Mouse (Mus musculus) testis, adult 2 months (tissue): ENCODE measurements around the gene Ghrl. TPM values are rescaled to one million over a fixed set of nuclear protein-coding genes. Genes with fewer than 3 reads are reported as not detected.

Source experiments
- H3K27ac ChIP-seq: fragments of 200-500 bp; 2 replicates; pipeline ENCODE4 v1.5.1; 2012; ENCODE audit warnings: low read depth, low read length; ENCODE audit not compliant: control insufficient read depth, insufficient read depth
- H3K27me3 ChIP-seq: fragments of 200-500 bp; 2 replicates; pipeline ENCODE4 v1.6.1; 2012; ENCODE audit warnings: mild to moderate bottlenecking, low read length, moderate library complexity; ENCODE audit not compliant: control insufficient read depth, insufficient read depth
- H3K36me3 ChIP-seq: fragments of 200-500 bp; 2 replicates; pipeline ENCODE4 v1.6.1; 2012; ENCODE audit warnings: mild to moderate bottlenecking, low read length; ENCODE audit not compliant: control insufficient read depth, insufficient read depth
- H3K4me1 ChIP-seq: fragments of 200-500 bp; 2 replicates; pipeline ENCODE4 v1.6.1; 2012; ENCODE audit warnings: low read length; ENCODE audit not compliant: control insufficient read depth, insufficient read depth
- H3K4me3 ChIP-seq: fragments of 200-500 bp; 2 replicates; pipeline ENCODE4 v1.5.1; 2012; ENCODE audit warnings: low read depth, mild to moderate bottlenecking, low read length, moderate library complexity, mixed read lengths; ENCODE audit not compliant: control insufficient read depth
- CTCF ChIP-seq: fragments of 200-500 bp; IDR thresholded peaks from 2 replicates; pipeline ENCODE4 v1.5.1; 2012; ENCODE audit warnings: low read depth, mild to moderate bottlenecking, inconsistent platforms, low read length, moderate library complexity; ENCODE audit not compliant: control insufficient read depth, insufficient read depth, insufficient replicate concordance
- POLR2A ChIP-seq: fragments of 200-500 bp; IDR thresholded peaks from 2 replicates; pipeline ENCODE4 v1.6.1; 2012; ENCODE audit warnings: low read depth, mild to moderate bottlenecking, inconsistent platforms, low read length, moderate library complexity; ENCODE audit not compliant: control insufficient read depth
- polyA plus RNA-seq: library from polyadenylated mRNA; depleted of rRNA; stranded (reverse); fragments of >200 nt; gene quantifications from 2 replicates; pipeline ENCODE4 v1.2.3, GENCODE M21; 2012; rRNA removed

The Ghrl gene
- polyA plus RNA-seq, 1 experiment = 108 TPM

GRCm38 (mm10) chr6:113667611-113668122, 52.0 kb downstream of the Ghrl start:
- peaks cover 4% of the 10 kb centered on the region for H3K4me1 ChIP-seq
- H3K27me3 ChIP-seq = no peaks in the 10 kb centered on the region
- no peaks in the 10 kb centered on the region for H3K36me3 ChIP-seq
- peak overlapping the region; percentile 52 for H3K27ac ChIP-seq
- no peak for TF ChIP-seq CTCF
- no peak for TF ChIP-seq POLR2A
- no peak overlapping the region for H3K4me3 ChIP-seq

Other genes with a start within 250 kb of the Ghrl start
- gene Il17rc, start 248.5 kb downstream of the Ghrl start, polyA plus RNA-seq = 3.7 and 4.9 TPM in 2 replicates
- 4.6 and 5.0 TPM in 2 replicates for gene Creld1, start 236.6 kb downstream of the Ghrl start, polyA plus RNA-seq
- gene Prrt3, start 217.9 kb downstream of the Ghrl start, polyA plus RNA-seq = 0.05 and 0.19 TPM in 2 replicates
- 30.9 and 32.9 TPM in 2 replicates for gene Emc3, start 188.2 kb downstream of the Ghrl start, polyA plus RNA-seq
- 17.7 and 19.5 TPM in 2 replicates for gene Fancd2, start 188.2 kb downstream of the Ghrl start, polyA plus RNA-seq
- 23.8 and 29.9 TPM in 2 replicates for gene Fancd2os, start 119.2 kb downstream of the Ghrl start, polyA plus RNA-seq
- 60.9 and 70.2 TPM in 2 replicates for gene Brk1, start 115.1 kb downstream of the Ghrl start, polyA plus RNA-seq
- gene Vhl, start 95.9 kb downstream of the Ghrl start, polyA plus RNA-seq = 222 and 254 TPM in 2 replicates
- gene Irak2, start 81.4 kb downstream of the Ghrl start, polyA plus RNA-seq = 2.4 and 3.3 TPM in 2 replicates
- 14.2 and 15.9 TPM in 2 replicates for gene Tatdn2, start 22.8 kb downstream of the Ghrl start, polyA plus RNA-seq
- 113 and 114 TPM in 2 replicates for gene Sec13, start 20.9 kb upstream of the Ghrl start, polyA plus RNA-seq